Mouse (Mus musculus) liver, embryonic 14 days (tissue): ENCODE measurements around the gene Rnf4. TPM values are rescaled to one million over a fixed set of nuclear protein-coding genes. Genes with fewer than 3 reads are reported as not detected.

ENCODE experiments used
- polyA plus RNA-seq: library from polyadenylated mRNA; depleted of rRNA; stranded (reverse); fragments of >200 nt; gene quantifications from 2 replicates; pipeline ENCODE4 v1.2.3, GENCODE M21; 2012; rRNA removed

The Rnf4 gene
- 51.7 and 56.1 TPM in 2 replicates for polyA plus RNA-seq

DNA sequence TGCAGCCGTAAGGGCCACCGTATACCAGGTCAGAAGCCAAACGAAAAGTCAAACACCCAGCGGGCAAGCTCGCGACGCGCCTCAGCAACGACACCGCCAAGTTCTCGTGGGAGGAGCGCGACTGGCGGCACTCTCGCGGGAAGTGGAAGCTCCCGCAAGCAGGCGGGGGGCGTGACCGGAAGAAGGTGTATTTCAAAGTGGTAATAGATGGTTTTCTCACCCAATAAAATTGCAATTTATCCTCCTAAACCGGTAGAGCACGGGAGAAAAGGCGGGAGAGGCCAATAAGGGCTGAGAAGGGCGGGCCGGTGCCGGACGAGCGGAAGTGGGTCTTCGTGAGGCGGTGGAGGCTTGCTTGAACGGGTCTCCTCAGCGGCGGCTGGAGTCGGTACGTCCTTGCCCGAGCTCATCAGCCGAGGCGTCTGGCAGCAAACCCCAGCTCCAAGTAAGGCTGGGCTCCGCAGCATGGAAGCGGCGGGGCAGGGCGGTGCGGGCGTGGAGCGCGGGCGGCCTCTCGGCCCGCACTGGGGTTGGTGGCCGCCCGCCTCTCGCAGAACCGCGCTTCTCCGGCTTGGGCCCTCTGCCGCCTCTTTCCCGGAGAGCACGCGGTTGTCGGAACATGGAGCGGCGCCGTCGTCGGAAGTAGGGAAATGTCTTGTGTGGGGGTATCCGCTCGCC lies at the start of gene Rnf4:
Rnf4 (plus strand) TSS at position 193 of the 678 bp plus-strand sequence.

DNA sequence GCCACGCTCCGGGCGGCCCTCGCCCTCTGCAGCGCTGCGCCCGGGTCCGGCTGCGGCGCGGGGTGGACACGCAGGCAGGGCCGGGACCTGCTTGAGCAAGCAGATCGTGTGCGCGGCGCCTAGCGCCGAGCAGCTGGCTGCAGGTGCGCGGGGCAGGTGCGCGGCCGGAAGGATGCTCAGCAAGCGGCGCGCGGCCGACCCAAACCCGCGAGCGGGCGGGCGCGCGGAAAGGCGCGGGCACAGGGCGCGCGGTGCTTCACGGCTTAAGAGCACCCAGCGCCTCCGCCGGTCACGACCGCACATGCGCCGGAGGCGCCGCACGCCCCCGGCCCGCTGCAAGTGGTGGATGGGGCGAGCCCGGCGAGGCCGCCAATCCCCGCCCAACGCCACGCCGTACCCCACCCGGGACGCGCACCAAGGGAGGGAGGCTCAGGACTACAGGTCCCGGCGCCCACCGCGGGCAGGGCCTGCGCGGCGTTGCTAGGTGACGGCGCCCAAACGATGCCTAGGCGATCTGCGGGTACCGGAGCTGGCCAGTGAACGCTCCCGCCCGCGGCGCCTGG lies 47.9 kb upstream of the Rnf4 start, which contains the start of the genes Zfyve28 and Cfap99:
Zfyve28 (minus strand) TSS at position 296 of the 563 bp plus-strand sequence.
Cfap99 (plus strand) TSS at position 447 of the 563 bp plus-strand sequence.

DNA sequence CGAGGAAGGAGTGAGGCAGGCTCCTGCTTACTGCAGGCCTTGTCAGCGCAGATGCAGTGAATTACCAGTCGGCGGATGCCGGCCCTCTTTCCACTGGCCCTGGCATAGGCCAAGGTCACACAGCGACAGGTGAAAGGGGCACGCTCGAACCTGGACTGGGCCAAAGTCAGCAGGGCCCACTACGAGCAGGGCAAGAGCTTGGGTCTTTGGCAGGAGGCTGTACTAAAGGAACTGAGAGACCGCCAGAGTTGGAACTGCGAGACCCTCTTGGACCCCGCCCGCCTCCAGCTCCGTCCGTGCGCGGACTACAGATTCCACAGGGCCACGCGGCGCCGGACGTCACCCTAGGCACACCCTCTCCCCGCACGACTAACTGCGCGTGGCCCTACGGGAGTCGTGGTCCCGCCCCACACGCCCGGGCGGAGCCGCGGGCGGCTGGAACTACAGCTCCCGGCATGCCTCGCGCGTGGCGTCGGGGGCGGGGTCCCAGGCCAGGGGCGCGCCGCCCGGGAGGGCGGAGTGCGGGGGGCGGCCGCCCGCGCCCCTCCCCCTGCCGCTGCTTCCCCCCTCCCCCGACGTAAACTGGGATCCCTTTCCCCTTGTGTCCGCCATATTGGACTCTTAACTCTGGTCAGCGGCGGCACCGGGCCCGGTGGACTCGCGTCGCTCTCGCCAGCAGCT lies 33.4 kb downstream of the Rnf4 start, which contains the start of gene Fam193a:
Fam193a (plus strand) TSS at position 593 of the 681 bp plus-strand sequence.

Other genes with a start within 250 kb of the Rnf4 start
- gene Poln, start 166.8 kb upstream of the Rnf4 start, polyA plus RNA-seq, result 0.16 and 0.25 TPM in 2 replicates
- 9.7 and 11.9 TPM in 2 replicates for gene Haus3, start 166.8 kb upstream of the Rnf4 start, polyA plus RNA-seq
- gene Mxd4, start 148.6 kb upstream of the Rnf4 start, polyA plus RNA-seq, result 5.4 and 6.9 TPM in 2 replicates
- 0.02 and 0.06 TPM in 2 replicates for gene Zfyve28, start 47.8 kb upstream of the Rnf4 start, polyA plus RNA-seq
- gene Cfap99, start 47.7 kb upstream of the Rnf4 start, polyA plus RNA-seq, result not detected in 2 replicates
- 6.8 and 7.0 TPM in 2 replicates for gene Fam193a, start 33.6 kb downstream of the Rnf4 start, polyA plus RNA-seq
- 5.5 and 5.9 TPM in 2 replicates for gene Tnip2, start 177.7 kb downstream of the Rnf4 start, polyA plus RNA-seq
- 4.2 and 5.1 TPM in 2 replicates for gene Sh3bp2, start 189.5 kb downstream of the Rnf4 start, polyA plus RNA-seq
- gene Add1, start 237.4 kb downstream of the Rnf4 start, polyA plus RNA-seq, result 103 and 124 TPM in 2 replicates